Mouse (Mus musculus) mature B cell (primary cell): ENCODE data around the gene Trip6.
"Not testable (repeated sequence)": the region's sequence is repeated elsewhere in the genome, so short reads cannot be mapped to it uniquely, and the experiment has no call there.

Experiments used
- in situ Hi-C: fragments of 300-500 bp; cut with MboI; formaldehyde crosslinking; loops from 2 replicates; pipeline ENCODE4 v1.14.3; 2019

Trip6 gene

DNA sequence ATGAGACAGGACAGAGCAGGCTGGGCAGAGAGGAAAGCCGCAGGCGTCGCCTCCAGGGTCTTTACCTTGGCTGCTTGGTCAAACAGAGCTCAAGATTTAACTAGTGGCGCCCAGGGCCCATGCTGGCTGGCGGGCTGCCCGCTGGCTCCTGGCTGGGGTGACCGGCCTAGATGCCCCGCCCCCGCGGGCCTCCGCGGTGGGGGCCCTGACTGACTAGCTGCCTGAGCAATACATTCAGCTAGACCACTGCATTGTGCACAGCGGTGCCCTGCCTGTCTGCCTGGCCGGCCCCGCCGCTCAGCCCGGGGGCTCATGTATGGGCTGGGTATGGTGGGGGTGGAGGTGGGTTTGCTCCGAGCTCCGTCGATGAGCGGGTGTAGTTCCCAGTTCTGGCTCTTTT, 13.0 kb downstream of the Trip6 start:
- in situ Hi-C loops: no loop called here

DNA sequence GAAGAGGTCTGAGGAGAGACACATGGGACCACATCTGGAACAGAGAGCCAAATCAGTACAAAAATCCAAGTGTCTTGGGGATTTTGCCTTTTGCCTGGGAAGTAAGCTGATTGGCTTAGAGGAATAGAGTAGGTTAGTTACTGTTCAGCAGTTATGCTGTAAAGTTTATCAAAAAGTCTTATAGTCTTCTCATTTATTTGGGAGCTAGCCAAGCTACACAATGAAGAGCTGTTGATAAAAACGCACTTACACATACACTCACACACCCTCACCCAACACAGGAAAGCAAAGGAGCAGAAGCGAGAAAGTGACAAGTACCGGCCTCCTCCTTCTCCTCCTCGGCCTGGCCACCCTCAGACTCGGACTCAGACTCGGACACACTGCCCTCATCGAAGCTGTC, 15.0 kb downstream of the Trip6 start:
- in situ Hi-C loops: no loop called here

DNA sequence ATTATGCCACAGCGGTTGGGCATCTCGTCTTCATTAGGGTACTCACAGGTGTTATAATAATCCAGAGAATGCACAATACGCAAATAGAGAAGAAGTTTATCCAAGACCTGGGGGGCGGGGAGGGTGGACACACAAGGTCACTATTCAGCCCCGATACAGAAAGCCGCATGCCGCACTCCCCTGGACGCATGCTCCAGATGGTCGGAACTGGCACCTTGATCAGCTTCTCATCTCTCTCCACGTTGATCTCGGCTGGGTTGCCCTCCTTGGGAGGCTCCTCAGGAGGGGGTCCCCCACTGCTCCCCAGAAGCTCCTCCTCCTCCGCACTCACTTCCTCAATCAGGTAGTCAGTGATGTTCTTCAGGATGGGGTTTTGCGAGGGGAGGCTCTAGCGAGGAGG, 17.1 kb downstream of the Trip6 start:
- in situ Hi-C loops: no loop called here

DNA sequence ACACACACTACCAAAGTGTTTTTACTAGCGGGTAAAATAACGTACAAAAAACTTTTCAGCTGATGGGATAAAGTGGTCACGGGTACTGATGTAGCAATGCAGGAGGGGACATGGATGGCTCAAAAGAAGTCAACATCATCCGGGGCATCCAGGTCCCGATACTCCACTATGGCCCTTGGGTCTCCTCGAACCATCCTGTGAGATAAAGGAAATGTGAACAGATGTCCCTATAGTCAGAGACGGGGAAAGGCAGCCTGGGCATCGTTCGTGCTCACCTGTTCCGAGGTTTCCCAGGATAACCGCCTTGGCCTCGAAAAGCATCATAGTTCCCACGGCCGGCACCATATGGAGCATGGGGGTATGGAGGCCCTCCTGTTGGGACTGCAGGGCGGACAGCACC, 18.5 kb downstream of the Trip6 start:
- in situ Hi-C loops: no loop called here

DNA sequence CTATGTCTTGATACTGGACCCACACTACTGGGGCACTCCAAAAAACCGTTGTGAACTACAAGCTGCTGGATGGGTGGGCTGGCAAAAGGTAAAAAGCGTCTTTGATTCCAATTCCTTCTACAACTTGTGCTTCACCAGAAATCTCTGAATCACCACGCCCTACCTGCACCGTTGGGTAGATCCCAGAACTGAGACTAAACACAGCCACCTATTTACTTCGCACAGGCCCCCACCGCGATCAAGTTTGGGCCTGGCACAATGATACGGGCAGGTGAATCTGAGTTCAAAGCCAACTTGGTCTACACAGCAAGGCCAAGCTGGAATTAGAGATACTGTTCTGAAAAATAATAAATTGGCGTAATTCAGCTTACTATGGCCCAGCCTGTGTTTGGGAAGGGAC, 18.9 kb downstream of the Trip6 start:
- in situ Hi-C loops: no loop called here

DNA sequence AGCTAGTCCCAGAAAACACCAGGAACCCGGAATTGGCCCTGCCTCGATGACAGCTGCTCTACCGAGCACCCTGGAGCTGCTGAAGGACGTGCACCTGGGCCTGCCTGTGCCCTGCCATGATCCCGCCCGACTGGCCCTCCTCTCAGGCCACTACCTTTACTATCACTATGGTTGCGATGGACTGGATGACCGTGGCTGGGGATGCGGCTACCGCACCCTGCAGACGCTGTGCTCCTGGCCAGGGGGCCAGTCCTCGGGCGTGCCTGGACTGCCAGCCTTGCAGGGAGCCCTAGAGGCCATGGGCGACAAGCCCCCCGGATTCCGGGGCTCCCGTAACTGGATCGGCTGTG, 19.5 kb downstream of the Trip6 start:
- in situ Hi-C loops: no loop called here

DNA sequence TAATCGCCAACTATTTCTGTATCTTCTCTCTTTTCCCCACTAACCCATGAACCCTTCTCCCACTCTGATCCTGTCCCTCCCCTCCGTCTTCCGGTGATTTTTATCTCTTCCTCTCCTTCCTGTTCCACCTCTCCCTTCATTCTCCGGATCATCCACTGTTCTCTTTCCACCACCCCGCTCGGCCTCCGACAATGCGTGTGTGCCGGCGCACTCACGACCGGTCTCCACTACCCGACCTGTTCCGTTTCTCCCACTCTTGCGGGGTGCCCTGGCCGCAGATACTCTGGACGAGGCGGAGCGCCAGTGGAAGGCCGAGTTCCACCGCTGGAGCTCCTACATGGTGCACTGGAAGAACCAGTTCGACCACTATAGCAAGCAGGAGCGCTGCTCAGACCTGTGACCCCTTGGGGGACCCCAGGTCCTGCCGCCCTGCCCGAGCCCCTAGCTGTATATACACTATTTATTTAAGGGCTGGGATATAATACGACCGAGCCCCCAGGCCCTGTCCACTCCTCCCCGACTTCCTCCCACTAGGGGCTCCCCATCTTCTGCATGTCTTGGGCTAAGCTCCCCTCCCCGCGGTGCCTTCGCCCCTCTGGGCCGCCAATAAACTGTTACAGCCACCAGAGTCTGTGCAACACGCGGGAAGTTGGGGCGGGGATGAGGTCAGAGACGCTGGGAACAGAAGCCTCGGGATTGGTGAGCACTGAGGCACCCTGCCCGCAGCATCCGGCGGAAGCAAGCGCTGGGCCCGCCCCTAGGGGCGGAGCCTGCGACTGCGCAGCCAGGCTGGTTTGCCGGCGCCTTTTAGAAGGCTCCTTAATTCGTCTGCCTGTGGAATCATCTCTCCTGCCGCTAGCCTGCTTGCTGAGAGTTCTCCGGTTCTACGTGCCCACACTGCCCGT, 20.1 kb downstream of the Trip6 start, which contains the start of gene Ufsp1:
Gene Ufsp1, plus strand, starts transcription at position 791 of the 905 bp plus-strand sequence.
- in situ Hi-C loops: no loop called here

DNA sequence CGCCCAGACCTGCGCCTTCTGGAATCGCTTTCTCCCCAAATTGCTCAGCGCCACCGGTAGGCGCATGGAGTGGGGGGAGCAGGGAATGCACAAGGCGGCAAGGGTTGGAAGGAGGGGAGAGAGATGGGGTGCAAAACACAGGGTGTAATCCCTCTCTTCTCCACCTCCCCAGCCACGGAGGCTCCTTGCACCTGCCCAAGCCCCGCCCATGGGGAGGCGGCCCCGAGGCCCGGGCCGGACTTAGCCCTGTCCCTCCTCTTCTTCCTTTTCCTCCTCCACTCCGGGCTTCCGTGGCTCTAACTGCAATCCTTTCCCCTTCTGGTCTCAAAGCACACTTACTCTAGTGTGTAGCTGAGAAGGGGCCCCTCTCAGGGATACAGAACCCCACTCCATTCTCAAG, 20.9 kb downstream of the Trip6 start:
- in situ Hi-C loops: no loop called here

DNA sequence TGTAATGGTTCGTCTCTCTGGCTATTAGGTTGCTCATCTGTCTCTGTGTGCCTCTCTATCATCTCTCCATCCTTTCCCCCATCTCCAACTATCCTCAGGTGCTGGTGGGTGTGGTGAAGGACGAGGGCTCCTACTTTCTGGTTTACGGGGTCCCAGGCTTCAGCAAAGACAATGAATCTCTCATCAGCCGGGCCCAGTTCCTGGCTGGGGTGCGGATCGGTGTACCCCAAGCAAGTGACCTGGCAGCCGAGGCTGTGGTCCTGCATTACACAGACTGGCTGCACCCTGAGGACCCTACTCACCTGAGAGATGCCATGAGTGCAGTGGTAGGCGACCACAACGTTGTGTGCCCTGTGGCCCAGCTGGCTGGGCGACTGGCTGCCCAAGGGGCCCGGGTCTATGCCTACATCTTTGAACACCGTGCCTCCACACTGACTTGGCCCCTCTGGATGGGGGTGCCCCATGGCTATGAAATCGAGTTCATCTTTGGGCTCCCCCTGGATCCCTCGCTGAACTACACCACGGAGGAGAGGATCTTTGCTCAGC, 22.8 kb downstream of the Trip6 start:
- in situ Hi-C loops: no loop called here

DNA sequence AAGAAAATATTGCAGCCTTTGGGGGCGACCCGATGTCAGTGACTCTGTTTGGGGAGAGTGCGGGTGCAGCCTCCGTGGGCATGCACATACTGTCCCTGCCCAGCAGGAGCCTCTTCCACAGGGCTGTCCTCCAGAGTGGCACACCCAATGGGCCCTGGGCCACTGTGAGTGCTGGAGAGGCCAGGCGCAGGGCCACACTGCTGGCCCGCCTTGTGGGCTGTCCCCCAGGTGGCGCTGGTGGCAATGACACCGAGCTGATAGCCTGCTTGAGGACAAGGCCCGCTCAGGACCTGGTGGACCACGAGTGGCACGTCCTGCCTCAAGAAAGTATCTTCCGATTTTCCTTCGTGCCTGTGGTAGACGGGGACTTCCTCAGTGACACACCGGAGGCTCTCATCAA, 23.5 kb downstream of the Trip6 start:
- in situ Hi-C loops: no loop called here

DNA sequence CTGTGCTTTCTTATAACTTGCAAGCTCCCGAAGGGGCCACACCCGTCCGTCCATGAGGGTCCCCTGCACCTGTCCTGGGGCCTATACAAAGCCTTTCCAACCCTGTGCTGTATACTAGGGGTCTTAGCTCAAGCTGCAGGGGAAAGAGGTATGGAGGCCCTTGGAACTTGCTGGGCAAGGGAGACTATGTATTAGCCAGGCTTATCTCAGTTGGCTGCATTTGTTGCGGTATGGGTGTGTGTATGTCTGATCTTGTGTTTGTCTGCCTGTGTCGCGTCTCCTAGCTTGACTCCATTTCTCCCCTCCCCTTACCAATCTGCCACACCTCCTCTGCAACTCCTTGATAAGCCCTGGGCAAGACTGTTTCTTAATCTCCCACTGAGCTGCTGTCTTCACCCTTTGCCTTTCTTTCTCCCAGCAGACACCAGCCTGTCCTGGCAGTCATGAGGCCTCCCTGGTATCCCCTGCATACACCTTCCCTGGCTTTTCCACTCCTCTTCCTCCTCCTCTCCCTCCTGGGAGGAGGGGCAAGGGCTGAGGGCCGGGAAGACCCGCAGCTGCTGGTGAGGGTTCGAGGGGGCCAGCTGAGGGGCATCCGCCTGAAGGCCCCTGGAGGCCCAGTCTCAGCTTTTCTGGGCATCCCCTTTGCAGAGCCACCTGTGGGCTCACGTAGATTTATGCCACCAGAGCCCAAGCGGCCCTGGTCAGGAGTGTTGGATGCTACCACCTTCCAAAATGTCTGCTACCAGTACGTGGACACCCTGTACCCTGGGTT, 24.4 kb downstream of the Trip6 start:
- in situ Hi-C loops: no loop called here

DNA sequence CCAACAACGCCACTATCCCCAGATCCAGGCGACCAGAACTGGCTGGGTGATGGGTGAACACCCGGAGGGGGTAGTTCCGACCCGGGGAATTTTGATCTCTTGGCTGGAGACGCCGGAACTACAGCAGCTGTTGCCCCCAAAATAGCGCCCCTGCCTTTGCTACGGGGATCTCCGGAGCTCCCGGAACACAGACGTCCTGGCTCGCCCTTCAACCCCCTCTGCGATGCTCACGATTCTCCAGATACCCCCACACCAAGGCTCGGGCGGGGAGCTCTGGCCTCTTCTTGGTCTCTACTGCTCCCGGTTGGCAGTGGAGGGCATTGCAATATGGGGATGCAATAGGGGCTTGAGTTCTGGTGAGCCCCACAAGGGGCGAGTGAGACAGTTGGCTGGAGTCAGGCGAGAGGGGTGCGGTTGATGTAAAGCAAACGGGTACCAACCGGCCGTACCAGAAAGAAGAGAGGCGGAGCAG, 25.2 kb downstream of the Trip6 start:
- in situ Hi-C loops: no loop called here

DNA sequence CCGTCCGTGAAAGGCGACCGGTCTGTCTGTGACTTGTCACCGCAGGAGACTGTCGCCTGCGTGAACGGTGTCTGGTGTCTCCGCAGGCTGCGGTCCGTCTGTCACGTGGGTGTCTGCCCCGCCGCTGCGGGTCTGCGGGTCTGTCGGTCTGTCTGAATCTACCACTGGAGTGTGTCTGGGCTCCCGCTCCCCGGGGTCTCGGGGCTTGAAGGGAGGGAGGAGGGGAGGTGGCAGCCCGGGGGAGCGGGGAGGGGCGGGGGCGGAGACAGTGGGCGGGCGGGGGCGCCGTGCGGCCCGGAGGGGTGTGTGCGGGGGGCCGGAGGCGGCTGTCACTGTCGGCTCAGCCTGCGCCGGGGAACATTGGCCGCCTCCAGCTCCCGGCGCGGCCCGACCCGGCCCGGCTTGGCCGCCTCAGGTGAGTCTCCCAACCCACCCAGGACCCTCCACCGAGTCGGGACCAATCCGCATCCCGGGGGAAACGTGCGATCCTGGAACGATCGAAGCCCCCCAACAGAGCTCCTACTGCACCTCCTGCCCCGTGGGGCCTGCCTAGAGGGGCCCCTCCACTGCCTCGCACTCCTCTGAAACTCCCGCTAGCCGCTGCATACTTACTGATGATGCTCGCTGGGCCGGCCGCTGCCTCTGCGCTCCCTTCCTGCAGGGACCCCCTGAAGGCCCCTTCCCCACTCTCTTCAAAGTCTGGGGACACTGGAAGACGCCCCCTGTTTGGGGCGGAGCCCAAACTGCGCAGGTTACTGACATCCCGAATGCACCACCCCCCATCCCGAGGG, 26.1 kb downstream of the Trip6 start:
- in situ Hi-C loops: no loop called here

DNA sequence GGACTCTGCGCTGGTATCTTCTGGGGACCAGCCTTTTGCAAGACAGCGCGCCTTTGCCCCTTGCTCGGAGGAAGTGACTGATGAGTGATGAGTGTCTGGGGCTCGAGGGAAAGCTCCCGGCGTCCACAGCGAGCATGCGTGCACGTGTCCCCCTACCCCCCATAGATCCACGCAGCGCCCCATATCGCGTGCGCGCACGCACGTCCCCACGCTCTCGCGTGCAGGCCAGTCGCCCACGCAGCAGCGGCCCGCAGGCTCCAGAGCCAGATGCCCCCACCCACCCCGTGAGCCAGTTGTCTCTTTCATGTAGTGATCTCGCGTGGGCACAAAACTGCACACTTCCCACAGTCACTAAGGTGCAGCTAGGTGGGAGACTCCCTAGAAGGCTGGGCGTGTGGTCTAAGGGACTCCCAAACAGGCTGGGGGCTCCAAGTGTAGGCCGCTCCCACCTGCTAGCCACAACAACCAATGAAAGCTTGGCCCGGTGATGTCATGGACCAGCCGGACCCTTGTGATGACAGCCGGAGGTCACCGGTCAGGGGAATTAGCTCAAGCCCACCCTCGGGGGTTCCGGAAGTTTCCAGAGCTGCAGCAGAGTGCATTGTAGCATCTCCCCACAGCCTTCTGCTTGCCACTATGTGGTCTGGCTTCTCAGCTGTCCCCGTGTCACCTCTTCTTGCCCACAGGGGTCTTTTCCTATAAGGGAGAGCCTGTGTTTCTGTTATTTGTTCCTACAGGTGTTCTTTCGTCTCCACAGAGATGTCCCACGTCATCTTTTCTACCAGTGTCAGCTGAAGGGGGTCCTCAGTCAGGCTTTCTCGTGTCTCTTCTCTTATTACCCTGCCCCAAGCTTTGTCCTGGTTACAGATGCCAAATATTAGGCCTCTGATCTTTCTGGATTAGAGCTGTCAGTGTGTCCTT, 26.9 kb downstream of the Trip6 start, which contains the start of gene Ache:
Gene Ache, plus strand, starts transcription at position 488 of the 921 bp plus-strand sequence.
- in situ Hi-C loops: no loop called here

DNA sequence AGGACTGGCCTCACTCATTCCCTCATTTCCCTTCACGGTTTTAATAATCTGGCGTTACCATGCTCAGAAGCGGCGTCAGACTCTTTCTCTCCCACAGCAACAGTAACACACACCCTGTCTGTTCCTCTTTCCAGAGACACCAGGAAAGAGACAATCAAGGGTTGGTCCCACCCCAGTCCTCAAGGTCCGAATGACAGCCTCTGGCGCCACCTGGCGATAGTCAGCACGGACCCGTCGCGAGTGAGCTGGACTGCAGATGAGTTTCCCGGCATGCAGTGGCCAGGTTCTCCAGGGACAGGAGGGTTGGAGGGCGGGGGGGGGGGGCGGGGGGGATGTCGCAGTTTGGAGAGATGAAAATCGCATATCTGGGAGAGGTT, 27.6 kb downstream of the Trip6 start:
- in situ Hi-C loops: no loop called here

DNA sequence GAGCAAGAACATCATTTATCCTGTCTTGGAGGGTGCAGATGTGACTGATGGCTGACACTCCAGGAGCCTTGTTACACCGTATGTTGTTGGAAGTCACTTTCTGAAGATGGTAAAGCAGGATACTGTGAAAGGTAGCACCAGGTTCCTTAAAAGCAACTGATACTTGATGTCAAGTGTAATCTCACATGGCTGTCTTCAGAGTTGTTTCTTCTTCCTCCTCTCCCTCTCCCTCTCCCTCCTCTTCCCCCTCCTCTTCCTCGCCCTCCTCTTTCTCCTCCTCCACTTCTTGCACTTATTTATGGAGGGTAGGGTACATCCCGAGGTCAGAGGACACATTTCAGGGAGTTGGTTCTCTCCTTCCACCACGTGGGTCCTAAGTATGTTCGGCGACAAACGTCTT, 28.2 kb downstream of the Trip6 start:
- in situ Hi-C loops: no loop called here

DNA sequence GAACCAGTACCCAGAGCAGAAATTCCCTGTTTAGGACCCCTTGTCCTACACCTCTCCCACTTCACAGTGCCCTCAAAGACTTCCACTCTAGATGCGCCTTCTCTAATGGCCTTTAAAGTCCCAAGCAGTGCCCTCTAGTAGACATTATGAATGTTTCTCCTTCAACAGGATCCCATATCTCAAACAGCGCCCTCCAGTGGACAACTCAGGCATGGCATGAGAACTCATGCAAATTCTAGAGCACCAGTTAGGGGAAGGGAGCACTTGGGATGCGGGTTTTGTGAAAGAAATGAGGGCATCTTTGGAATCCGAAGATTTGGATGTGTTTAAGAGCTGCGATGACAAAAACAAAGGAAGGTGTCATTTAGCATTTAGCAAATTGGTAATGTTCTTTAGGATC, 29.2 kb downstream of the Trip6 start:
- in situ Hi-C loops: no loop called here

DNA sequence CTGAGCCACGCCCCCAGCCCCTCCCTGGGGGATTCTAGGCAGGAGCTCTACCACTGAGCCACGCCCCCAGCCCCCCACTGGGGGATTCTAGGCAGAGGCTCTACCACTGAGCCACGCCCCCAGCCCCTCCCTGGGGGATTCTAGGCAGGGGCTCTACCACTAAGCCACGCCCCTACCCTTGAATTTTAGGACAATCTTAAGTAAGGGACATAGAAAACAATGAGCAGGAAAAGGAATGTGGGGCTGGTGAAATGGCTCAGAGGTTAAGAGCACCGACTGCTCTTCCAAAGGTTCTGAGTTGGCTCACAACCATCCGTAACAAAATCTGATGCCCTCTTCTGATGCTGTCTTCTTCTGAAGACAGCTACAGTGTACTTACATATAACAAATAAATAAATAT, 29.8 kb downstream of the Trip6 start:
- in situ Hi-C loops: not testable (repeated sequence)

DNA sequence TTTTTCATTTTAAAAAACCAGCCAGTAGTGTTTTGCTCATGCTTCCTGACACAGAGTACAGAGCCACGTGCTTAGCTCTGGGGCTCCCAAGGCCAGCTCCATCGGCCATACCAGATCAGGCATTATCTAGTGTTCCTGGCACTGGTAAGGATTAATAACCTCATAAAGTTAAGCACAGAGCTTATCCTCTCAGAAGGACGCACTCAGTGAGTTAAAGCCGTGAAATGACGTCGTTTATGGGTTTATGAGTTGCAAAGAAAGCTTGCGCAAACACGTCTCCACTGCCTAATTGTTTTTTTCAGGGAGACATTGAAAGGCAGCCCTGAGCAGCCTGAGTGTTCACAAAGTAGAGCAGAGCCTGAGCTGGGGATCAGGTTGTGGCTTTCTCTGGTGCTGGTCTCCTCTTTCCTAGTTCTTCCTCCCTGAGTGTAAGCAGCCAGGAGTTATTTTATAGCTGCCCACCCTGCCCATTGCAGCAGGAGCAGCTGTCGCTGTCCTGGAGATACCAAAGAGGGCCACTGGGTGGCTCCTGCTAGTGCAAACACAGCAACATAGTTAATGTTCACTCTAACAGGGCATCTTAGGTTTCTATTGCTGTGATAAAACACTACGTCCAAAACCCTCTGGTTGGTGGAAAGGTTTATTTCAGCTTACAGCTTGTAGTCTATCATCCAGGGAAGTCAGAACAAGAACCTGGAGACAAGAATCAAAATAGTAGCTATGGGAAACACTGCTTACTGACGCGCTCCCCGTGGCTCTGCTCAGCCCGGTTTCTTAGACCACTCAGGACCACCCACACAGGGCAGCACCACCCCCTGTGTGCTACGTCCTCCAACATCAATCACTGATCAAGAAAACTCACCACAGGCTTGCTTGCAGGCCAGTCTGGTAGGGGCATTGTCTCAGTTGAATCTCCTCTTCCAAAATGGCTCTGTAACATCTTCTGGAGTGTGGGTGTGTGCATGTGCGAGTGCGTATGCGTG, 36.6 kb downstream of the Trip6 start:
- in situ Hi-C loops: no loop called here
